In the genomic region with DNA sequence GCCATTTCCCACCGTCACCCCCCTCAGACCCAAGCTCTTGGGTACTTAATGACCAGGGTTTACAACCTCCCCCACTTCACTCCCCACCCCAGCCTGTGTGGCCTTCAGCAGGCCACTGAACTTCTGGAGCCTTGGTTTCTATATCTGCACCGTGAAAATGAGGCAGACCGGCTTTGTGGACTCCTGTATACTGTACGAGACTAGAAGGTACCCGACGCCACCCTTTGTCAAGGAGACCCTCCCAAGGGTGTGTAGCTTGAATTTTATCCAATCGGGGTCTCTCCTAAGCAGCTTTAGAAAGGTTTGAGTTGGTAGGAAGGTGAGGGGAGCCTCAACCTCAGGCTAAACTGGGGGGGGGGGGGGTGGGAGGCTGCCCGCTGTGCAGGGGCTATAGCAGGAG, we compare ENCODE assay signal across 10 mouse cellular contexts. TPM values are rescaled to one million over a fixed set of nuclear protein-coding genes. Genes with fewer than 3 reads are reported as not detected.
DNase-seq lines count a peak whose midpoint lies in the region; ATAC-seq and TF ChIP-seq lines count a peak whose summit lies in the region.
"Had no signal": no experiment of that assay in that cellular context is flagged by ENCODE, and none has a peak within 500 bp of the region (broad histone marks: within the 10 kb centered on the region; RNA-seq: fewer than 3 reads in every experiment).

No protein-coding gene starts in this region.

- H3K27me3 ChIP-seq in forebrain, embryonic 10.5 days (ENCODE audit: poor library complexity, severe bottlenecking): peaks cover 100% of the 10 kb centered on the region
- peaks cover 28% of the 10 kb centered on the region for H3K27me3 ChIP-seq in forebrain, postnatal 0 days (ENCODE audit: insufficient read depth, low read length)
- H3K27me3 ChIP-seq in neural tube, embryonic 11.5 days (ENCODE audit: control insufficient read depth, insufficient read depth, low read length): peaks cover 4% of the 10 kb centered on the region; the same call in 1 of the 2 replicates
- no peaks in the 10 kb centered on the region; the same call in 1 of the 2 replicates for H3K27me3 ChIP-seq in limb, embryonic 14.5 days (ENCODE audit: control insufficient read depth, insufficient read depth, low read length)
- no peaks in the 10 kb centered on the region for H3K27me3 ChIP-seq in stomach, postnatal 0 days (ENCODE audit: control insufficient read depth, insufficient read depth, low read length)

- ATAC-seq in forebrain, postnatal 0 days: no peak
- no peak for ATAC-seq in neural tube, embryonic 11.5 days (ENCODE audit: insufficient read depth, low FRiP score, low TSS enrichment)
- ATAC-seq in limb, embryonic 14.5 days (ENCODE audit: low FRiP score, low read depth): no peak
- no peak for ATAC-seq in stomach, postnatal 0 days (ENCODE audit: low FRiP score, low TSS enrichment)
- ATAC-seq: liver, postnatal 0 days had no signal

- no peaks in the 10 kb centered on the region for H3K9me3 ChIP-seq in forebrain, embryonic 10.5 days
- H3K9me3 ChIP-seq in forebrain, postnatal 0 days (ENCODE audit: low read length): no peaks in the 10 kb centered on the region
- no peaks in the 10 kb centered on the region for H3K9me3 ChIP-seq in neural tube, embryonic 11.5 days (ENCODE audit: control insufficient read depth, low read length)
- H3K9me3 ChIP-seq in limb, embryonic 14.5 days (ENCODE audit: control insufficient read depth, low read length): no peaks in the 10 kb centered on the region
- no peaks in the 10 kb centered on the region for H3K9me3 ChIP-seq in stomach, postnatal 0 days (ENCODE audit: control insufficient read depth, low read length)

- peaks cover 61% of the 10 kb centered on the region for H3K4me1 ChIP-seq in forebrain, embryonic 10.5 days
- H3K4me1 ChIP-seq in forebrain, postnatal 0 days (ENCODE audit: insufficient read depth): peaks cover 6% of the 10 kb centered on the region; the same call in 1 of the 2 replicates
- peaks cover 13% of the 10 kb centered on the region for H3K4me1 ChIP-seq in neural tube, embryonic 11.5 days (ENCODE audit: control insufficient read depth, insufficient read depth, low read length)
- H3K4me1 ChIP-seq in limb, embryonic 14.5 days (ENCODE audit: control insufficient read depth, insufficient read depth, low read length): peaks cover 11% of the 10 kb centered on the region
- H3K4me1 ChIP-seq in stomach, postnatal 0 days (replicated peaks; ENCODE audit: control insufficient read depth, insufficient read depth): peaks cover 3% of the 10 kb centered on the region

- H3K4me2 ChIP-seq in forebrain, postnatal 0 days (ENCODE audit: low read depth): no peak overlapping the region
- H3K4me2 ChIP-seq in neural tube, embryonic 11.5 days (ENCODE audit: low read depth): no peak overlapping the region
- H3K4me2 ChIP-seq in limb, embryonic 14.5 days (replicated peaks; ENCODE audit: low read depth, low read length, severe bottlenecking): peak overlapping the region; percentile 48
- H3K4me2 ChIP-seq in stomach, postnatal 0 days (replicated peaks; ENCODE audit: low read depth): peak overlapping the region; percentile 38

- TF ChIP-seq EP300 in stomach, postnatal 0 days (optimal IDR thresholded peaks at IDR 0.05): no peak

- peak overlapping the region; percentile 37 for H3K4me3 ChIP-seq in forebrain, embryonic 10.5 days
- no peak overlapping the region for H3K4me3 ChIP-seq in forebrain, postnatal 0 days (ENCODE audit: low read depth, low read length)
- H3K4me3 ChIP-seq in neural tube, embryonic 11.5 days (ENCODE audit: low read depth, low read length): no peak overlapping the region
- H3K4me3 ChIP-seq in limb, embryonic 14.5 days (replicated peaks; ENCODE audit: low read length): peak overlapping the region; percentile 15
- no peak overlapping the region for H3K4me3 ChIP-seq in stomach, postnatal 0 days (ENCODE audit: low read depth, low read length)
- H3K4me3 ChIP-seq in left cerebral cortex, adult 2 months: no peak overlapping the region

- no peak for TF ChIP-seq CTCF in forebrain, postnatal 0 days (IDR thresholded peaks at IDR 0.05; ENCODE audit: low read depth)
- TF ChIP-seq CTCF in stomach, postnatal 0 days (IDR thresholded peaks at IDR 0.05; ENCODE audit: low read depth): no peak
- TF ChIP-seq CTCF in left cerebral cortex, adult 2 months (IDR thresholded peaks at IDR 0.05): no peak

- DNase-seq in forebrain, embryonic 10.5 days (ENCODE audit: extremely low spot score, low spot score): no peak
- DNase-seq in forebrain, postnatal 0 days: no peak
- no peak for DNase-seq in neural tube, embryonic 11.5 days (ENCODE audit: low spot score)
- DNase-seq in neural tube, embryonic 10.5 days (ENCODE audit: extremely low spot score, low spot score): no peak
- no peak for DNase-seq in limb, embryonic 14.5 days (ENCODE audit: low spot score)
- no peak for DNase-seq in stomach, postnatal 0 days (ENCODE audit: low spot score)
- DNase-seq in adrenal gland, adult 18-20 months (ENCODE audit: low spot score in 2 of 2): no peak
- DNase-seq in left cerebral cortex, adult 2 months (ENCODE audit: extremely low spot score in 1 of 2, low spot score in 2 of 2): no peak
- DNase-seq: gastrocnemius, postnatal 25 days; liver, postnatal 0 days had no signal

- H3K36me3 ChIP-seq in forebrain, embryonic 10.5 days (replicated peaks): no peaks in the 10 kb centered on the region
- H3K36me3 ChIP-seq in forebrain, postnatal 0 days (ENCODE audit: insufficient read depth): no peaks in the 10 kb centered on the region
- H3K36me3 ChIP-seq in neural tube, embryonic 11.5 days (ENCODE audit: control insufficient read depth, insufficient read depth, low read length): no peaks in the 10 kb centered on the region
- H3K36me3 ChIP-seq in limb, embryonic 14.5 days (ENCODE audit: control insufficient read depth, insufficient read depth, low read length): no peaks in the 10 kb centered on the region
- no peaks in the 10 kb centered on the region for H3K36me3 ChIP-seq in stomach, postnatal 0 days (ENCODE audit: control insufficient read depth, insufficient read depth, low read length)

- no peak for TF ChIP-seq POLR2A in limb, embryonic 14.5 days (IDR thresholded peaks at IDR 0.05; ENCODE audit: borderline replicate concordance, extremely low read depth, insufficient read depth, insufficient read length)

- no peak overlapping the region for H3K9ac ChIP-seq in forebrain, postnatal 0 days
- no peak overlapping the region for H3K9ac ChIP-seq in neural tube, embryonic 11.5 days (ENCODE audit: low read length)
- H3K9ac ChIP-seq in limb, embryonic 14.5 days (ENCODE audit: low read depth, low read length, severe bottlenecking): 0 out of 2 replicates have a peak overlapping the region, but pooled peaks have one; percentile 21
- no peak overlapping the region for H3K9ac ChIP-seq in stomach, postnatal 0 days (ENCODE audit: low read length)
- H3K9ac ChIP-seq: liver, postnatal 0 days had no signal

- peak overlapping the region; percentile 56 for H3K27ac ChIP-seq in forebrain, embryonic 10.5 days
- H3K27ac ChIP-seq in forebrain, postnatal 0 days (ENCODE audit: low read depth, low read length): no peak overlapping the region
- peak overlapping the region; percentile 5; the same call in 1 of the 2 replicates for H3K27ac ChIP-seq in neural tube, embryonic 11.5 days (ENCODE audit: low read depth, low read length)
- H3K27ac ChIP-seq in limb, embryonic 14.5 days (replicated peaks; ENCODE audit: low read depth, low read length): no peak overlapping the region
- H3K27ac ChIP-seq in stomach, postnatal 0 days (replicated peaks): no peak overlapping the region
- H3K27ac ChIP-seq in left cerebral cortex, adult 2 months: no peak overlapping the region

- WGBS in forebrain, embryonic 10.5 days: 20% methylated on average over 8 of the region's 8 CpGs
- 24% methylated on average over 8 of the region's 8 CpGs for WGBS in forebrain, postnatal 0 days
- WGBS in neural tube, embryonic 11.5 days: 11% methylated on average over 7 of the region's 8 CpGs
- 15% methylated on average over 8 of the region's 8 CpGs for WGBS in limb, embryonic 14.5 days
- 23% methylated on average over 7 of the region's 8 CpGs for WGBS in stomach, postnatal 0 days

- intact Hi-C loops in left cerebral cortex, adult 2 months (cut with DNase I): no loop called here

RNA-seq across cellular contexts. Expression of gene Mrm1, which starts 55.2 kb away (rescaled TPM):
- polyA plus RNA-seq in forebrain, embryonic 10.5 days (2016; fragmentation: Nextera tagmentation; extraction: Ambion mirVana): 12.3 and 14.9 TPM in 2 replicates
- total RNA-seq in forebrain, postnatal 0 days (2014; rRNA removed): 14.6 and 18.2 TPM in 2 replicates
- 12.1 and 12.8 TPM in 2 replicates for polyA plus RNA-seq in forebrain, postnatal 0 days (2015; fragmentation: Nextera tagmentation; extraction: Ambion mirVana)
- polyA plus RNA-seq in neural tube, embryonic 11.5 days (2014; fragmentation: Nextera tagmentation; extraction: Ambion mirVana): 11.0 and 14.0 TPM in 2 replicates
- polyA plus RNA-seq in limb, embryonic 14.5 days (2012; rRNA removed): 10.9 and 11.8 TPM in 2 replicates
- polyA plus RNA-seq in limb, embryonic 14.5 days (2014; fragmentation: Nextera tagmentation; extraction: Ambion mirVana): 10.6 and 11.8 TPM in 2 replicates
- 9.0 and 10.3 TPM in 2 replicates for polyA plus RNA-seq in stomach, postnatal 0 days (2015; fragmentation: Nextera tagmentation; extraction: Ambion mirVana)
- 10 to 100 TPM; 14.2 to 22.6 TPM for total RNA-seq in adrenal gland, adult 18-20 months (2021)
- total RNA-seq in left cerebral cortex, adult 2 months (2021): 10 to 100 TPM; 14.4 to 18.2 TPM

Comparison
In these comparisons a context has a peak if more than half of its experiments do, and no peak if none do; other contexts are left out.
1. H3K27ac ChIP-seq: peak in forebrain, embryonic 10.5 days (single experiment) and neural tube, embryonic 11.5 days (single experiment); none in forebrain, postnatal 0 days (single experiment), limb, embryonic 14.5 days (single experiment), stomach, postnatal 0 days (single experiment) and left cerebral cortex, adult 2 months (single experiment).
2. H3K4me3 ChIP-seq: peak in forebrain, embryonic 10.5 days (single experiment) and limb, embryonic 14.5 days (single experiment); none in forebrain, postnatal 0 days (single experiment), neural tube, embryonic 11.5 days (single experiment), stomach, postnatal 0 days (single experiment) and left cerebral cortex, adult 2 months (single experiment).
3. H3K4me2 ChIP-seq: peak in limb, embryonic 14.5 days (single experiment) and stomach, postnatal 0 days (single experiment); none in forebrain, postnatal 0 days (single experiment) and neural tube, embryonic 11.5 days (single experiment).